9 mouse cellular contexts compared by ENCODE assay signal in genomic region chr16:38858120-38858749, GRCm38 (mm10). TPM values are rescaled to one million over a fixed set of nuclear protein-coding genes. Genes with fewer than 3 reads are reported as not detected.
DNase-seq lines count a peak whose midpoint lies in the region; ATAC-seq lines count a peak whose summit lies in the region.
"Had no signal": no experiment of that assay in that cellular context is flagged by ENCODE, and none has a peak within 500 bp of the region (broad histone marks: within the 10 kb centered on the region; RNA-seq: fewer than 3 reads in every experiment).

No protein-coding gene starts in this region.

- H3K9me3 ChIP-seq in hindbrain, embryonic 11.5 days (ENCODE audit: control insufficient read depth, low read length) = no peaks in the 10 kb centered on the region
- no peaks in the 10 kb centered on the region for H3K9me3 ChIP-seq in hindbrain, embryonic 13.5 days
- no peaks in the 10 kb centered on the region for H3K9me3 ChIP-seq in heart, embryonic 13.5 days
- H3K9me3 ChIP-seq: embryonic facial prominence, embryonic 15.5 days had no signal

- ATAC-seq in hindbrain, embryonic 11.5 days (ENCODE audit: low FRiP score) = no peak
- ATAC-seq in hindbrain, embryonic 13.5 days (ENCODE audit: low FRiP score) = no peak
- ATAC-seq in heart, embryonic 13.5 days (ENCODE audit: extremely low read depth, insufficient number of reproducible peaks, low FRiP score, low TSS enrichment) = no peak

- H3K36me3 ChIP-seq in hindbrain, embryonic 11.5 days (ENCODE audit: control insufficient read depth, insufficient read depth, low read length) = no peaks in the 10 kb centered on the region
- no peaks in the 10 kb centered on the region for H3K36me3 ChIP-seq in hindbrain, embryonic 13.5 days
- H3K36me3 ChIP-seq in heart, embryonic 13.5 days = no peaks in the 10 kb centered on the region
- H3K36me3 ChIP-seq: embryonic facial prominence, embryonic 15.5 days had no signal

- no peak overlapping the region for H3K9ac ChIP-seq in hindbrain, embryonic 11.5 days (ENCODE audit: low read depth, low read length)
- H3K9ac ChIP-seq in hindbrain, embryonic 13.5 days = no peak overlapping the region
- H3K9ac ChIP-seq in heart, embryonic 13.5 days = no peak overlapping the region
- H3K9ac ChIP-seq: embryonic facial prominence, embryonic 15.5 days had no signal

- H3K27me3 ChIP-seq in hindbrain, embryonic 11.5 days (ENCODE audit: control insufficient read depth, insufficient read depth, low read length) = no peaks in the 10 kb centered on the region
- H3K27me3 ChIP-seq in hindbrain, embryonic 13.5 days = no peaks in the 10 kb centered on the region
- no peaks in the 10 kb centered on the region; the same call in 1 of the 2 replicates for H3K27me3 ChIP-seq in heart, embryonic 13.5 days (replicated peaks)
- H3K27me3 ChIP-seq: embryonic facial prominence, embryonic 15.5 days had no signal

- H3K27ac ChIP-seq in hindbrain, embryonic 11.5 days (ENCODE audit: low read depth, low read length) = no peak overlapping the region
- no peak overlapping the region for H3K27ac ChIP-seq in hindbrain, embryonic 13.5 days
- H3K27ac ChIP-seq in heart, embryonic 13.5 days (replicated peaks) = no peak overlapping the region
- H3K27ac ChIP-seq: embryonic facial prominence, embryonic 15.5 days had no signal

- peak; percentile 61 for DNase-seq in hindbrain, embryonic 11.5 days (ENCODE audit: low spot score)
- peak; percentile 48 for DNase-seq in A20 (ENCODE audit: low read depth, low spot score)
- peak; percentile 29 for DNase-seq in MEL-GATA-1-ER (ENCODE audit: extremely low read depth, low read depth)
- peak; percentile 75 for DNase-seq in retina, embryonic 14.5 days (ENCODE audit: low spot score)
- DNase-seq in urinary bladder, postnatal 4 days (ENCODE audit: low spot score in 2 of 2) = no peak
- no peak for DNase-seq in layer of hippocampus, postnatal 10 days (ENCODE audit: low spot score in 2 of 2)

- H3K4me2 ChIP-seq in hindbrain, embryonic 11.5 days (replicated peaks; ENCODE audit: low read depth, low read length) = no peak overlapping the region
- no peak overlapping the region for H3K4me2 ChIP-seq in hindbrain, embryonic 13.5 days
- peak overlapping the region; percentile 44 for H3K4me2 ChIP-seq in heart, embryonic 13.5 days
- H3K4me2 ChIP-seq: embryonic facial prominence, embryonic 15.5 days had no signal

- WGBS in hindbrain, embryonic 11.5 days = 35% methylated on average over 8 of the region's 8 CpGs
- WGBS in hindbrain, embryonic 13.5 days = 34% methylated on average over 8 of the region's 8 CpGs
- WGBS in heart, embryonic 13.5 days = 22% methylated on average over 8 of the region's 8 CpGs

- H3K4me3 ChIP-seq in hindbrain, embryonic 11.5 days (ENCODE audit: low read depth, low read length) = no peak overlapping the region
- no peak overlapping the region for H3K4me3 ChIP-seq in hindbrain, embryonic 13.5 days
- no peak overlapping the region for H3K4me3 ChIP-seq in heart, embryonic 13.5 days
- H3K4me3 ChIP-seq: embryonic facial prominence, embryonic 15.5 days had no signal

- H3K4me1 ChIP-seq in hindbrain, embryonic 11.5 days (replicated peaks; ENCODE audit: control insufficient read depth, insufficient read depth, low read length) = no peaks in the 10 kb centered on the region
- no peaks in the 10 kb centered on the region for H3K4me1 ChIP-seq in hindbrain, embryonic 13.5 days (replicated peaks)
- peaks cover 3% of the 10 kb centered on the region; the same call in 1 of the 2 replicates for H3K4me1 ChIP-seq in heart, embryonic 13.5 days
- H3K4me1 ChIP-seq: embryonic facial prominence, embryonic 15.5 days had no signal

RNA-seq across cellular contexts. Expression of gene 4930435E12Rik, which starts 29.7 kb away (rescaled TPM):
- polyA plus RNA-seq in hindbrain, embryonic 11.5 days (2014; fragmentation: Nextera tagmentation; extraction: Ambion mirVana) = not detected in 2 replicates
- polyA plus RNA-seq in hindbrain, embryonic 13.5 days (2015; fragmentation: Nextera tagmentation; extraction: Ambion mirVana) = not detected in 2 replicates
- polyA plus RNA-seq in heart, embryonic 13.5 days (2015; fragmentation: Nextera tagmentation; extraction: Ambion mirVana) = not detected in 2 replicates
- not detected for total RNA-seq in layer of hippocampus, postnatal 10 days (2021)
- polyA plus RNA-seq: embryonic facial prominence, embryonic 15.5 days had no signal

RNA-seq across cellular contexts. Expression of gene Igsf11, which starts 34.2 kb away (rescaled TPM):
- polyA plus RNA-seq in hindbrain, embryonic 11.5 days (2014; fragmentation: Nextera tagmentation; extraction: Ambion mirVana) = 5.4 TPM in 2 replicates
- 3.5 and 4.5 TPM in 2 replicates for polyA plus RNA-seq in hindbrain, embryonic 13.5 days (2015; fragmentation: Nextera tagmentation; extraction: Ambion mirVana)
- polyA plus RNA-seq in heart, embryonic 13.5 days (2015; fragmentation: Nextera tagmentation; extraction: Ambion mirVana) = 0.27 and 0.28 TPM in 2 replicates
- total RNA-seq in layer of hippocampus, postnatal 10 days (2021) = 10 to 100 TPM; 26.1 to 27.7 TPM

RNA-seq across cellular contexts. Expression of gene Upk1b, which starts 58.1 kb away (rescaled TPM):
- 2.0 and 4.6 TPM in 2 replicates for polyA plus RNA-seq in hindbrain, embryonic 11.5 days (2014; fragmentation: Nextera tagmentation; extraction: Ambion mirVana)
- 0.19 and 0.26 TPM in 2 replicates for polyA plus RNA-seq in hindbrain, embryonic 13.5 days (2015; fragmentation: Nextera tagmentation; extraction: Ambion mirVana)
- 17.4 and 19.3 TPM in 2 replicates for polyA plus RNA-seq in heart, embryonic 13.5 days (2015; fragmentation: Nextera tagmentation; extraction: Ambion mirVana)
- under 1 TPM; 0.30 to 0.80 TPM for total RNA-seq in layer of hippocampus, postnatal 10 days (2021)

Comparison
In these comparisons a context has a peak if more than half of its experiments do, and no peak if none do; other contexts are left out.
1. DNase-seq: peak in hindbrain, embryonic 11.5 days (single experiment), A20 (single experiment), MEL-GATA-1-ER (single experiment) and retina, embryonic 14.5 days (single experiment); none in urinary bladder, postnatal 4 days (0 of 2) and layer of hippocampus, postnatal 10 days (0 of 2).